In genomic region chr2:103796211-103796860, GRCm38 (mm10) we compare ENCODE assay signal across 8 mouse cellular contexts. TPM values are rescaled to one million over a fixed set of nuclear protein-coding genes. Genes with fewer than 3 reads are reported as not detected.
DNase-seq lines count a peak whose midpoint lies in the region; ATAC-seq and TF ChIP-seq lines count a peak whose summit lies in the region.

No protein-coding gene starts in this region.

- H3ac ChIP-seq in myocyte (ENCODE audit: control insufficient read depth, insufficient read length) = peak overlapping the region; percentile 73

- TF ChIP-seq POLR2A in myocyte (IDR thresholded peaks at IDR 0.05; ENCODE audit: insufficient read length, low read depth) = peak; percentile 9

- H3K9ac ChIP-seq in embryonic facial prominence, embryonic 15.5 days = peak overlapping the region; percentile 95
- H3K9ac ChIP-seq in heart, embryonic 12.5 days = peak overlapping the region; percentile 99
- peak overlapping the region; percentile 97 for H3K9ac ChIP-seq in kidney, postnatal 0 days (ENCODE audit: low read depth, low read length)
- H3K9ac ChIP-seq in liver, embryonic 13.5 days = peak overlapping the region; percentile 98
- peak overlapping the region; percentile 96 for H3K9ac ChIP-seq in stomach, embryonic 14.5 days (replicated peaks; ENCODE audit: low read depth, low read length)

- no peak for ATAC-seq in embryonic facial prominence, embryonic 15.5 days (ENCODE audit: insufficient number of reproducible peaks, low FRiP score, low TSS enrichment, low read depth)
- peak; percentile 58 for ATAC-seq in heart, embryonic 12.5 days (ENCODE audit: insufficient number of reproducible peaks, low FRiP score)
- ATAC-seq in kidney, postnatal 0 days (replicated peaks; ENCODE audit: low FRiP score, low read depth) = peak; percentile 18
- ATAC-seq in liver, embryonic 13.5 days (ENCODE audit: low read depth) = peak; percentile 52
- peak; percentile 38; the same call in 1 of the 2 replicates for ATAC-seq in stomach, embryonic 14.5 days (ENCODE audit: insufficient number of reproducible peaks, insufficient read depth, low FRiP score, low read depth)

- peaks cover 17% of the 10 kb centered on the region for H3K4me1 ChIP-seq in embryonic facial prominence, embryonic 15.5 days
- H3K4me1 ChIP-seq in heart, embryonic 12.5 days (replicated peaks) = peaks cover 25% of the 10 kb centered on the region
- 0 out of 2 replicates have a peak, but pooled peaks cover 10% of the 10 kb centered on the region for H3K4me1 ChIP-seq in kidney, postnatal 0 days (replicated peaks; ENCODE audit: insufficient read depth, low read length)
- peaks cover 47% of the 10 kb centered on the region for H3K4me1 ChIP-seq in liver, embryonic 13.5 days (replicated peaks)
- peaks cover 14% of the 10 kb centered on the region for H3K4me1 ChIP-seq in stomach, embryonic 14.5 days (ENCODE audit: control insufficient read depth, insufficient read depth, low read length)

- DNase-seq in 416B (ENCODE audit: low read depth) = peak; percentile 61
- DNase-seq in adrenal gland, postnatal 14 days = peak; percentile 80
- peak; percentile 59 for DNase-seq in kidney, postnatal 0 days (ENCODE audit: low spot score)
- peak; percentile 69 for DNase-seq in liver, embryonic 13.5 days

- 0 out of 2 replicates have a peak, but pooled peaks have one; percentile 13 for TF ChIP-seq CTCF in kidney, postnatal 0 days (IDR thresholded peaks at IDR 0.05; ENCODE audit: low read depth)

- H3K4me3 ChIP-seq in embryonic facial prominence, embryonic 15.5 days (replicated peaks) = peak overlapping the region; percentile 95
- H3K4me3 ChIP-seq in heart, embryonic 12.5 days = peak overlapping the region; percentile 95
- H3K4me3 ChIP-seq in kidney, postnatal 0 days (replicated peaks; ENCODE audit: low read depth, low read length) = peak overlapping the region; percentile 87
- H3K4me3 ChIP-seq in liver, embryonic 13.5 days (replicated peaks) = peak overlapping the region; percentile 97
- peak overlapping the region; percentile 99 for H3K4me3 ChIP-seq in myocyte
- H3K4me3 ChIP-seq in stomach, embryonic 14.5 days (ENCODE audit: low read depth, low read length) = peak overlapping the region; percentile 98

- peak overlapping the region; percentile 71 for H3K4me2 ChIP-seq in embryonic facial prominence, embryonic 15.5 days (replicated peaks)
- peak overlapping the region; percentile 70 for H3K4me2 ChIP-seq in heart, embryonic 12.5 days
- peak overlapping the region; percentile 64 for H3K4me2 ChIP-seq in kidney, postnatal 0 days (ENCODE audit: low read length)
- peak overlapping the region; percentile 82 for H3K4me2 ChIP-seq in liver, embryonic 13.5 days
- peak overlapping the region; percentile 64 for H3K4me2 ChIP-seq in myocyte (ENCODE audit: low read depth)
- H3K4me2 ChIP-seq in stomach, embryonic 14.5 days (replicated peaks; ENCODE audit: low read depth, low read length) = peak overlapping the region; percentile 45

- H3K27me3 ChIP-seq in embryonic facial prominence, embryonic 15.5 days = no peaks in the 10 kb centered on the region
- H3K27me3 ChIP-seq in heart, embryonic 12.5 days (replicated peaks) = no peaks in the 10 kb centered on the region
- no peaks in the 10 kb centered on the region for H3K27me3 ChIP-seq in kidney, postnatal 0 days (ENCODE audit: insufficient read depth, low read length)
- H3K27me3 ChIP-seq in liver, embryonic 13.5 days = no peaks in the 10 kb centered on the region
- H3K27me3 ChIP-seq in myocyte (ENCODE audit: control insufficient read depth, insufficient read depth, insufficient read length) = no peaks in the 10 kb centered on the region
- no peaks in the 10 kb centered on the region for H3K27me3 ChIP-seq in stomach, embryonic 14.5 days (ENCODE audit: control insufficient read depth, insufficient read depth, low read length)

- no peaks in the 10 kb centered on the region for H3K9me3 ChIP-seq in embryonic facial prominence, embryonic 15.5 days (replicated peaks)
- H3K9me3 ChIP-seq in heart, embryonic 12.5 days (replicated peaks) = no peaks in the 10 kb centered on the region
- H3K9me3 ChIP-seq in kidney, postnatal 0 days (replicated peaks; ENCODE audit: low read length) = no peaks in the 10 kb centered on the region
- no peaks in the 10 kb centered on the region for H3K9me3 ChIP-seq in liver, embryonic 13.5 days (replicated peaks)
- no peaks in the 10 kb centered on the region for H3K9me3 ChIP-seq in stomach, embryonic 14.5 days (ENCODE audit: control insufficient read depth, low read depth, low read length)

- peaks cover 54% of the 10 kb centered on the region for H3K79me2 ChIP-seq in myocyte (ENCODE audit: control insufficient read depth, insufficient read depth)

- peaks cover 20% of the 10 kb centered on the region for H3K36me3 ChIP-seq in embryonic facial prominence, embryonic 15.5 days
- H3K36me3 ChIP-seq in heart, embryonic 12.5 days = peaks cover 18% of the 10 kb centered on the region
- H3K36me3 ChIP-seq in kidney, postnatal 0 days (ENCODE audit: insufficient read depth, low read length) = 0 out of 2 replicates have a peak, but pooled peaks cover 8% of the 10 kb centered on the region
- H3K36me3 ChIP-seq in liver, embryonic 13.5 days = peaks cover 25% of the 10 kb centered on the region
- H3K36me3 ChIP-seq in myocyte (ENCODE audit: control insufficient read depth, insufficient read depth) = peaks cover 32% of the 10 kb centered on the region
- peaks cover 23% of the 10 kb centered on the region for H3K36me3 ChIP-seq in stomach, embryonic 14.5 days (ENCODE audit: control insufficient read depth, insufficient read depth, low read length)

- H3K27ac ChIP-seq in embryonic facial prominence, embryonic 15.5 days (replicated peaks) = peak overlapping the region; percentile 100
- peak overlapping the region; percentile 100 for H3K27ac ChIP-seq in heart, embryonic 12.5 days (ENCODE audit: poor library complexity, severe bottlenecking)
- peak overlapping the region; percentile 100 for H3K27ac ChIP-seq in kidney, postnatal 0 days
- H3K27ac ChIP-seq in liver, embryonic 13.5 days = peak overlapping the region; percentile 99
- peak overlapping the region; percentile 100 for H3K27ac ChIP-seq in stomach, embryonic 14.5 days (ENCODE audit: low read length)

- under 1% methylated on average over 42 of the region's 42 CpGs for WGBS in embryonic facial prominence, embryonic 15.5 days
- under 1% methylated on average over 42 of the region's 42 CpGs for WGBS in heart, embryonic 12.5 days
- under 1% methylated on average over 42 of the region's 42 CpGs for WGBS in kidney, postnatal 0 days
- under 1% methylated on average over 42 of the region's 42 CpGs for WGBS in liver, embryonic 13.5 days (ENCODE audit: insufficient replicate concordance)
- WGBS in stomach, embryonic 14.5 days = 0% methylated on average over 42 of the region's 42 CpGs

TF ChIP-seq in myocyte, 11 proteins besides CTCF, POLR2A, EP300 and RAD21:
- TF ChIP-seq REST (IDR thresholded peaks at IDR 0.05; ENCODE audit: insufficient read depth, insufficient read length) = no peak
- TF ChIP-seq POLR2AphosphoS2 (IDR thresholded peaks at IDR 0.05; ENCODE audit: insufficient read length, low read depth) = peak; percentile 67
- TF ChIP-seq MYOG (IDR thresholded peaks at IDR 0.05; ENCODE audit: control insufficient read depth in 1 of 3, insufficient read depth in 1 of 3, insufficient read length in 2 of 3, low read depth in 2 of 3) = peak in 1 of 3 experiments; percentile 11
- TF ChIP-seq SRF (IDR thresholded peaks at IDR 0.05; ENCODE audit: control insufficient read depth, insufficient read length, low read depth) = no peak

RNA-seq across cellular contexts. Expression of gene Caprin1, which starts 1.1 kb away (rescaled TPM):
- 417 and 423 TPM in 2 replicates for total RNA-seq in adrenal gland, postnatal 14 days (2021)
- 245 and 248 TPM in 2 replicates for polyA plus RNA-seq in embryonic facial prominence, embryonic 15.5 days (2015; fragmentation: Nextera tagmentation; extraction: Ambion mirVana)
- 293 and 312 TPM in 2 replicates for polyA plus RNA-seq in heart, embryonic 12.5 days (2016; fragmentation: Nextera tagmentation; extraction: Ambion mirVana)
- 206 and 215 TPM in 2 replicates for polyA plus RNA-seq in kidney, postnatal 0 days (2015; fragmentation: Nextera tagmentation; extraction: Ambion mirVana)
- polyA plus RNA-seq in liver, embryonic 13.5 days (2015; fragmentation: Nextera tagmentation; extraction: Ambion mirVana) = 134 and 178 TPM in 2 replicates
- polyA plus RNA-seq in myocyte (2012; fragmentation: generic; extraction: Trizol) = 99.6 TPM
- 355 and 358 TPM in 2 replicates for polyA plus RNA-seq in stomach, embryonic 14.5 days (2014; fragmentation: Nextera tagmentation; extraction: Ambion mirVana)

RNA-seq across cellular contexts. Expression of gene Nat10, which starts 35.3 kb away (rescaled TPM):
- total RNA-seq in adrenal gland, postnatal 14 days (2021) = 40.4 TPM in 2 replicates
- polyA plus RNA-seq in embryonic facial prominence, embryonic 15.5 days (2015; fragmentation: Nextera tagmentation; extraction: Ambion mirVana) = 23.8 and 24.5 TPM in 2 replicates
- 17.2 and 19.1 TPM in 2 replicates for polyA plus RNA-seq in heart, embryonic 12.5 days (2016; fragmentation: Nextera tagmentation; extraction: Ambion mirVana)
- polyA plus RNA-seq in kidney, postnatal 0 days (2015; fragmentation: Nextera tagmentation; extraction: Ambion mirVana) = 13.2 and 14.4 TPM in 2 replicates
- polyA plus RNA-seq in liver, embryonic 13.5 days (2015; fragmentation: Nextera tagmentation; extraction: Ambion mirVana) = 20.7 and 24.2 TPM in 2 replicates
- 20.6 TPM for polyA plus RNA-seq in myocyte (2012; fragmentation: generic; extraction: Trizol)
- polyA plus RNA-seq in stomach, embryonic 14.5 days (2014; fragmentation: Nextera tagmentation; extraction: Ambion mirVana) = 26.7 and 27.4 TPM in 2 replicates
